Mouse (Mus musculus) heart, adult 2 months (tissue): ENCODE measurements at regions not wholly inside any gene's neighbourhood (a gene's known extent, or its start where the extent isn't known, plus 50 kb on each side); places are given as distances from the start of the nearest gene placed in this dataset.

Experiments used
- CTCF ChIP-seq: fragments of 200-600 bp; IDR thresholded peaks from 2 replicates; pipeline ENCODE4 v1.8.1; 2022; ENCODE audit warnings: antibody characterized with exemption, mild to moderate bottlenecking, moderate library complexity
- POLR2A ChIP-seq: fragments of 200-500 bp; IDR thresholded peaks from 2 replicates; pipeline ENCODE4 v1.6.1; 2011; ENCODE audit warnings: mild to moderate bottlenecking, low read depth, low read length, control low read depth; ENCODE audit not compliant: insufficient read depth

DNA sequence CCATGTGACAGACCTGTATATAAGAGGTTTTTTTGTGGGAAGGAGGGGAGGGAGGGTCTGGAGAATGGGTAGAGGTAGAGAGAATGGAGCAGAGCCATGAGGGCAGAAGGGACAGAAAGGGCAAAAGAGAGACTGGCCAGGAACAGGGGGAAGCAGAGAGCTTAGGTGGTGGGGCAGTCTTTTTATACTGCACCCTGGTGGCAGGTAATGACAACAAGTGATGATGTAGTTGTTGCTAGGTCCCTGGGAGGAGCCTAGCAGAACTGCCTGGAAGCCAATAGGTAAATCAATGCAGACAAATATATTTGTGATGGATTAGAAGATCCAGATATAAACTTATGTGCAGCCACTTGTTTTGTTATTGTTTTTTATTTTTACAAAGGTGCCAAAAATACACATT, 140.1 kb downstream of the Olfr721-ps1 start:
- TF ChIP-seq POLR2A (no peak), CTCF (0 out of 2 replicates have a peak, but pooled peaks have one; percentile 5)
